Mouse (Mus musculus): ENCODE data around the gene Miox.
A peak's percentile ranks its signal among the peaks of the same experiment; 100 is the strongest.

The Miox gene

DNA sequence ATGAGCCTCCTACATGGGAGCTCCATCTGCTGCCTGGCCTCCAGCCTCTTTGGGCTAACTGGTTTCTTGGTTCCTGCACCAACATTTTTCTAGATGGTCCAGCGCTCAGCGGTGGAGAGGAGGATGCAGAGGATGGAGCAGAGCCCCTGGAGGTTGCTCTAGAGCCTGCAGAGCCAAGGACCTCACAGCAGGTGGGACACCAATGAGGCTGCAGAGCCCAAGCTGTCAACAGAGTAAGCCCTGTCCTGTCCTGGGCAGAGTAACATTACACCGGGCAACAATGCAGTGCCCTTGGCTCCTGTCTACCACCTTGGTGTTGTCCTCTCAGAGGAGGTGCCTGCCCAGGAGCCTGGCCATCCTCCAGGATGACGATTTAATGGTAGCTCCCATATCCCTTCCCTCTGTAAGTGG, 30.9 kb downstream of the Miox start:
- no peak for ATAC-seq (ENCODE audit: low TSS enrichment)

DNA sequence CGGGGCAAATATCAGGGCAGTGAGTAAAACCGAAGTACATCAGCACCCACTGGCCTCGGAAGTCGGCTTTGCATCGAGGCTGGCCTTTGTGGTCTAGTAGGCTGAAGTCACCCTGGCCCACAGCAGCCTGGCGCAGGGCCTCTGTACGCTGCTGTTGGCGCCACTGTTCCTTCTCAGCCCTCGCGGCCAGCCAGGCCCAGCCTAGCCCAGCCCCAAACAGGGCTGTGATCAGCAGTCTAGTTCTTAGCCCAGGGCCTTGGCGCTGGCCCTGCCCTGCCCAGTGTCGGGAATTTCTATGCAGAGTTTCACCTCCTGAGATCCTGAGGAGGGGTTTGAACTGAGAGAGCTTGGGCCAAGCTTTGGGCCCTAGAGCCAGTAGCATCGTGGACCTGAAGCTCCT, 37.9 kb downstream of the Miox start:
- no peak for ATAC-seq (ENCODE audit: low TSS enrichment)

GRCm38 (mm10) chr15:89372536-89372935, 38.3 kb downstream of the Miox start:
- ATAC-seq (ENCODE audit: low TSS enrichment): no peak

DNA sequence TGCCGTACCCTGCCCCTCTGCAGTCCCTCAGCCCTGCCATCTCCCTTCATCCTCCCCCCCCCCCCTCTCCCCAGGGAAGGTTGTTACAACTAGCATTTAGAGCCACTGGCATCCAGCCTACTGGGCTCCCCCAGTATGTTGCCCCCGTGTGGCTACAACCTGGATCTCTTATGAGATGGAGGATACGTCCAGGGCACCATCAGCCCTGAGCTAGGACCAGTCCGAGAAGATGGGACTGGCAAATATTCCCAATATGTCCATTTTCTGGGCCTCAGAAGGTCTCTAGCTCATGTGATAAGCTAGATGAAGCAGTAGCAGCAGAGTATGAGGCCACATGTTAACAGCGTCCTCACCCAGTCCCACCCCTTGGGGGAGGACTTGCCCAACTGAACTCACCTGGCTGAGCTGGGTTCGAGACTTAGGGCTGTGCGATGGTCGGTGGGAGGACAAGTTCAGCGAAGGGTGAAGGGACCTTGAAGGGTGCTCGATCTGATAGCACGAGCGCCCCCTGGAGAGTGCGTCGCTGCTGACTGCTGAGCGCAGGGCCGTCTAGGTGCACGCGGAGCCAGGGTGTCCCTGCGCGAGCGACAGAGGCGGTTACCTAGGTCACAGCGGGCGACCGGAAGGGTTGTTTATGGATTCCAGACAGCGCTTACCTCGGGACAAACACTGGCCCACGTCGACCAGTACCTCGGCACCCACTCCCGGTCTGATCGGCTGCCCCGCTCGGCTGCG, 39.0 kb downstream of the Miox start:
- ATAC-seq (ENCODE audit: low TSS enrichment): peak; percentile 71

- ATAC-seq (ENCODE audit: low TSS enrichment): peak; percentile 66
Observed at GRCm38 (mm10) chr15:89373762-89374248, 39.6 kb downstream of the Miox start, which contains the start of gene Sco2. TSS of gene Sco2 (minus strand) at chr15:89373846.

DNA sequence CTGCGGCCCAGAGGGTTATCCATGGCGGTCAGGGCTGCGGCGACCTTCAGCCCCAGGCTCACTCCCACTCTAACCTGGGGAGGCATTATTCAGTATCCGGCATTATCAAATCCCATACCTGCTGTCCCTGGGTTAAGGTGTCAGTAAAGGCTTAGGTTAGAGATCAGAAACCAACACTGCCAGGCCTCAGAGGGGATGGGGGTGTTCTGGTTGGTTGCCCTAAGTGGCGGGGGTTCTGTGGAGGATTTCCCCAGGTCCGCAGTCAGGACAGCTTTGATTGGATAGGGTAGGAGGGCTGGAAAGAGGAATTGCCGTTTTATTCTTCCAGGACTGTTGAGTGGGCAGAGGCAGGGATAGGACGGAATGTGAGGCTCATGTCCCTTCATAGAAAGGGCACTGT, 40.1 kb downstream of the Miox start:
- ATAC-seq (ENCODE audit: low TSS enrichment): no peak

DNA sequence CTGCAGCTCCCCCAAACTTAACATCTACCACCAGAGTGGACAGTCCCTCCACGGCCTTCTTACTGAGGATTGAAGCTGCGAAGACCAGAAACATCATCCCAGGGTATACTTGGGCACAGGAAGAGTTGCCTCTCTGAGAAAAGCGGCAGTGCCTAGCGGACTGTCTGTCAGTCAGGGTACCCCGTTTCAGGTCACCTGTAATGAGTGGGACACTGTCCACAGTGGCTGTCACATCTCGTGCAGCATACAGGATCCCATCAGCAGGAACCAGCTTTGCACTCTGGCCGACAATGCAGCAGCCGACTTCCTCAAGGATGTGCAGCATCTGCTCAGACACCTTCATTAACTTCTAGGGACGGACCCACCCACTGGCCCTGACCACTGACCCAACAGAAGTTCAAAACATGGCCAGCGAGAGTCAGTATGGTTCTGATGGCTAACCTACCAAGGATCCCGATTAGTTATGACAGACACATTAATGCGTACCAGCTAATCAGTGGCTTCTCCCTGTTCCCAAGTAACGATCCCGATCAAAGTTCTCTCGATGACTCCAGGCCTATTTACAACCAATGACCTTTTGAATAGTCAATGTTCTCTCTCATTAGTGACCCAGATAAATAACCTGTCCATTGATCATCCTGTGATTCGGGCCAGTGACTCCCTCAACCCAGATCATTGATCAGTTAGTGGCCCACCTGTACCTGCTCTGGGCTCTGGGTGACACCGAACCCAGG, 40.8 kb downstream of the Miox start:
- no peak for ATAC-seq (ENCODE audit: low TSS enrichment)

GRCm38 (mm10) chr15:89376040-89376439, 41.8 kb downstream of the Miox start:
- ATAC-seq (ENCODE audit: low TSS enrichment): no peak

GRCm38 (mm10) chr15:89376957-89377356, 42.8 kb downstream of the Miox start, which contains the start of gene Tymp:
TSS of gene Tymp (minus strand) at chr15:89377039.
- no peak for ATAC-seq (ENCODE audit: low TSS enrichment)

DNA sequence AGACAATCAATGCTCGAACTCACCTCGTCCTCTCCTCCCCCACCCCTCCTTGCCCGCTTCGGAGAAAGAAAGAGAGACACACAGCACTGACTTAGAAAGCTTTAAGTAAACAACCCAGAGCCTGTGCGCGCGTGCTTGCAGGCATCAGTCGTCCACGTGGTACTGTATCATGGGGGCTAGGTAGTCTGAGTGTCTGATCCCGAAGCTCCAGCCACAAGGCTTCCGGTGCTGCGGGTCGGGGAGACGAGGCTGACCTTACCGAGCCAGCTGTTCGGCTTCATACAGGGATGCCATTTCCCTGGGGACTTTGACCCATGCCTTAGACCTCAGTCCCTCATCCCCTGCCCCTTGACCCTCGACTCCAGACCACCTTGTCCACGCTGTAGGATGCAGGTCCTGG, 43.2 kb downstream of the Miox start:
- no peak for ATAC-seq (ENCODE audit: low TSS enrichment)

DNA sequence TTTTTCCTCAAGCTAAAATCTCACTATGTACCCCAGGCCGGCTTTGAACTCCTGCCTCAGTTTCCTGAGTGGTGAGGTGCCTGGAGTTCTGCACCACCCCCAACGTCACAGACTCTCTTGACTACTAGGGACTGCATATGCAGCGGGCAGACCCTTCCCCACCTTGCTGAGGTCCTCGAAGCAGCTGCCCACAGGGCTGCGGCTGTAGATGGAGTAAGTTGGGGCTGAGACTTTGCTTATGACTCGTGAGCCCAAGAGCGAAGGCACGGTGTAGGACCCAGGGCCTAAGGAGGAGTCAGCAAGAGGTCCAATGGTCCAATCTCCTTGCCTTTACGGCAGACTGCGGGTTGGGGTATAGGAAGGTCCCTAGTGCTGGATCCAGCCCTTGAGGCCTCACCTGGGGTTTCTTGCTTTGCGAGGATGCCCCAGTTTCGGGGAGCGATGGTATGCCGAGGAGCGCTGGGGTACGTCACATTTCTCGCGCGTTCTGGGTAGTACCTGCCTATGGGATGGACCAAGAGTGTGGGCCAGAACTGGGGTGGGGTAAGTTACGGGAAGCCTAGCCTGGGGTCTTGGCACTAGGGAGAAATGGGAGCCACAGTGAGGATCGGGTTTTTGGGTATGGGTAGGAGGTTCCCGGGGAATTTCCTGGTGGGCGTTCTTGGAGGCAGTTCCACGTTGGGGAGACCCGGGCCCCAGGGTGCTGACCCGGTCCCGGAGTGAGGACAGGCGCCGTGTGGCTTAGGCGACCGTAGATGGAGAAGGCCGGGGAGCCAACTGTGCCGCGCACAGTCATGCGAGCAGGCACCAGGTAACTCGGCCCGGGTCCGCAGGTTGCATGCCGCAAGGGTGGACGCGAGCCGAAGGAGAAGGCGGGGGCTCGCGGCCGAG, 44.0 kb downstream of the Miox start:
- ATAC-seq (ENCODE audit: low TSS enrichment): no peak

- peak; percentile 40 for ATAC-seq (ENCODE audit: low TSS enrichment)
Observed at GRCm38 (mm10) chr15:89378831-89379401, 44.7 kb downstream of the Miox start, which contains the start of gene Odf3b. TSS of gene Odf3b (minus strand) at chr15:89379282.

DNA sequence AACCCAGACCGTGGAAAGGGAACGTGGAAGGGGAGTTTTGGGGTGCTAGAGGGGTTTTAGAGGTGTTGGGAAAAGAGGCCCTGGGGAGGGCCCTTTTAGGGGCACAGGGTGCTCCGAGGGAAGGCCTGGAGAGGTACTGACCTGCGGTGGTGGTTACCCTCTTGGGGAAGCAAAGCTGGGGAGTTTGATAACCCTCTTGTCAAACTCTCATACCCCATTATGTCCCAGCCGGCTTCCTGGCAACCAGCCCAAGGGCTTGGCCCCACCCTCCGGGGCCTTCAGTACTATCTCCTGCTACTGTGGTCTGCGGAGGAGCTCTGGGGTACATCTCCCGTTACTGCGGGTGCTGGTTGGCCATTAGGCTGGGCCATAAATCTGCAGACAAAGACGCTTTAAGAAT, 45.2 kb downstream of the Miox start:
- no peak for ATAC-seq (ENCODE audit: low TSS enrichment)

GRCm38 (mm10) chr15:89384617-89385016, 50.4 kb downstream of the Miox start, which contains the start of gene Klhdc7b:
TSS of gene Klhdc7b (plus strand) at chr15:89384917.
- ATAC-seq (ENCODE audit: low TSS enrichment): no peak

All from frontal cortex, adult (tissue).